Mouse (Mus musculus) liver, embryonic 14.5 days (tissue): ENCODE measurements at regions not wholly inside any gene's neighbourhood (a gene's known extent, or its start where the extent isn't known, plus 50 kb on each side); places are given as distances from the start of the nearest gene placed in this dataset.

Experiments used
- ATAC-seq: fragments of 200-750 bp; cut with Nextera tagmentation; 2 replicates; pipeline ENCODE4 v1.8.0; 2017; ENCODE audit warnings: moderate number of reproducible peaks, mild to moderate bottlenecking, moderate library complexity; ENCODE audit not compliant: insufficient read depth
- DNase-seq, 3 experiments: peaks; one replicate each; pipeline ENCODE4 v3.0.0-alpha.2; 2012 to 2013; ENCODE audit warnings: low read depth in 3 of 3, low spot score in 3 of 3
- H3K27ac ChIP-seq: fragments of 300-500 bp; sonication (generic); 2 replicates; pipeline ENCODE4 v1.5.1; 2014; ENCODE audit warnings: moderate library complexity, mild to moderate bottlenecking, control low read depth, inconsistent platforms
- H3K27me3 ChIP-seq: fragments of 300-500 bp; sonication (generic); 2 replicates; pipeline ENCODE4 v1.6.1; 2014; ENCODE audit warnings: mild to moderate bottlenecking, low read length, moderate library complexity; ENCODE audit not compliant: control insufficient read depth, insufficient read depth
- H3K36me3 ChIP-seq: fragments of 300-500 bp; sonication (generic); replicated peaks from 2 replicates; pipeline ENCODE4 v1.6.1; 2014; ENCODE audit warnings: low read depth; ENCODE audit not compliant: control insufficient read depth, insufficient read depth
- H3K4me1 ChIP-seq, 2 experiments: fragments of 200-500 bp in 1 of 2; fragments of 300-500 bp in 1 of 2; sonication (generic) in 1 of 2; replicated peaks; 2 replicates each; pipeline ENCODE4 v1.6.1; 2012 to 2014; ENCODE audit warnings: antibody characterized with exemption in 1 of 2, inconsistent platforms in 1 of 2, low read length in 1 of 2; ENCODE audit not compliant: control insufficient read depth in 2 of 2, insufficient read depth in 2 of 2
- H3K4me2 ChIP-seq: fragments of 300-500 bp; sonication (generic); 2 replicates; pipeline ENCODE4 v1.6.1; 2014; ENCODE audit warnings: low read depth, mild to moderate bottlenecking, control low read depth, moderate library complexity
- H3K4me3 ChIP-seq, 2 experiments: fragments of 200-500 bp in 1 of 2; fragments of 300-500 bp in 1 of 2; sonication (generic) in 1 of 2; 2 replicates each; pipeline ENCODE4 v1.5.1; 2012 to 2014; ENCODE audit warnings: low read depth in 2 of 2, low read length in 2 of 2, mild to moderate bottlenecking in 2 of 2, control low read depth in 1 of 2, inconsistent platforms in 1 of 2, moderate library complexity in 1 of 2; ENCODE audit not compliant: insufficient read depth in 1 of 2
- H3K9ac ChIP-seq: fragments of 300-500 bp; sonication (generic); replicated peaks from 2 replicates; pipeline ENCODE4 v1.6.1; 2014; ENCODE audit warnings: mild to moderate bottlenecking, control low read depth, moderate library complexity
- H3K9me3 ChIP-seq: fragments of 300-500 bp; sonication (generic); 2 replicates; pipeline ENCODE4 v1.6.1; 2016; ENCODE audit warnings: low read length, mixed read lengths; ENCODE audit not compliant: control insufficient read depth
- CTCF ChIP-seq: IDR thresholded peaks from 2 replicates; pipeline ENCODE4 v1.5.1; 2016; ENCODE audit warnings: antibody characterized with exemption, low read depth, control low read depth
- EP300 ChIP-seq: IDR thresholded peaks from 2 replicates; pipeline ENCODE4 v1.6.1; 2016; ENCODE audit warnings: antibody characterized with exemption, low read depth
- WGBS: fragments of 180-500 bp; shearing (Covaris S2); extraction: QIAGEN DNeasy Blood & Tissue Kit; methylation state at CpG from one replicate; pipeline ENCODE4 v1.1.7; 2014; ENCODE audit not compliant: insufficient replicate concordance; 5-methylcytosine and 5-hydroxymethylcytosine counted together

- no peak overlapping the region for H3K27ac ChIP-seq
- 69% methylated on average over 7 of the region's 7 CpGs for WGBS
- H3K4me1 ChIP-seq, result no peaks in the 10 kb centered on the region
- DNase-seq (no peak), ATAC-seq (no peak)
- no peaks in the 10 kb centered on the region for H3K27me3 ChIP-seq
- H3K4me2 ChIP-seq, result no peak overlapping the region
- H3K36me3 ChIP-seq, result no peaks in the 10 kb centered on the region
- H3K4me3 ChIP-seq, result no peak overlapping the region
- no peak for TF ChIP-seq EP300
- H3K9ac ChIP-seq, result no peak overlapping the region
- no peaks in the 10 kb centered on the region for H3K9me3 ChIP-seq
These were observed 73.0 kb upstream of the Tspan2 start for GRCm38 (mm10) chr3:102661296-102661695.

DNA sequence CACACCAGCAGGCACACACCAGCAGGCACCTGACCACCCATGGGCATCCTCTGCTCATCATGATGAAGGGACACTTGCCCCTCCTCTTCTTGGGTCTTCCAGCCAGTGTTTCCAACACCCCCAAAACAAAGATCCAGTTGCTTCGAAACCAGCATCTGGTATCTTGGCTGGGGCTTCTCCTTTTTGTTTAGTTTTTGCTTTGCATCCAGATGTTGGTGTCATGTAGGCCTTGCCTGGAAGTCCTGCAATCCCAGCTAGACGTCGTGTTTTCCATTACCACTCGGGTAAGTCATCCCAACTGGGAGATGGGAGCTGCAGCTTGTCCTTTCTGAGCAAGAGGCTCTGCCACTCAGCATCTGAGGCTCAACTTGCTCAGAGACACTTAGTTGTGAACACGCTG, 70.6 kb upstream of the Tspan2 start:
- Histone ChIP-seq H3K4me3 (no peak overlapping the region), H3K27me3 (no peaks in the 10 kb centered on the region), H3K4me1 (no peaks in the 10 kb centered on the region), H3K27ac (no peak overlapping the region), H3K36me3 (no peaks in the 10 kb centered on the region), H3K9ac (no peak overlapping the region), H3K9me3 (no peaks in the 10 kb centered on the region), H3K4me2 (no peak overlapping the region)
- DNase-seq (no peak), ATAC-seq (no peak)
- TF ChIP-seq EP300 (no peak), CTCF (no peak)
- 61% methylated on average over 5 of the region's 5 CpGs for WGBS

- TF ChIP-seq EP300, result no peak
- TF ChIP-seq CTCF, result no peak
- WGBS, result 60% methylated on average over 6 of the region's 6 CpGs
- Histone ChIP-seq H3K4me1 (no peaks in the 10 kb centered on the region), H3K4me3 (no peak overlapping the region), H3K27ac (no peak overlapping the region), H3K36me3 (no peaks in the 10 kb centered on the region), H3K9me3 (no peaks in the 10 kb centered on the region), H3K27me3 (no peaks in the 10 kb centered on the region), H3K4me2 (no peak overlapping the region), H3K9ac (no peak overlapping the region)
- DNase-seq, result no peak
- no peak for ATAC-seq
These were observed 69.6 kb upstream of the Tspan2 start for GRCm38 (mm10) chr3:102664665-102665190.

GRCm38 (mm10) chr3:102667796-102668195, 66.5 kb upstream of the Tspan2 start:
- no peak for DNase-seq

GRCm38 (mm10) chr3:102668556-102668955, 65.8 kb upstream of the Tspan2 start:
- Histone ChIP-seq H3K4me3 (no peak overlapping the region), H3K4me2 (no peak overlapping the region), H3K27me3 (no peaks in the 10 kb centered on the region), H3K4me1 (0 out of 4 replicates have a peak, but pooled peaks cover 0 to 1% of the 10 kb centered on the region in 2 experiments), H3K36me3 (no peaks in the 10 kb centered on the region), H3K9me3 (no peaks in the 10 kb centered on the region), H3K27ac (no peak overlapping the region), H3K9ac (no peak overlapping the region)
- ATAC-seq (no peak), DNase-seq (no peak)
- no peak for TF ChIP-seq CTCF
- no peak for TF ChIP-seq EP300
- 66% methylated on average over 3 of the region's 3 CpGs for WGBS

More at GRCm38 (mm10) chr3:102667796-102668195, 66.5 kb upstream of the Tspan2 start:
- Histone ChIP-seq H3K9ac (no peak overlapping the region), H3K4me3 (no peak overlapping the region), H3K4me2 (no peak overlapping the region), H3K4me1 (0 out of 4 replicates have a peak, but pooled peaks cover 0 to 1% of the 10 kb centered on the region in 2 experiments), H3K27me3 (no peaks in the 10 kb centered on the region), H3K27ac (no peak overlapping the region), H3K9me3 (no peaks in the 10 kb centered on the region), H3K36me3 (no peaks in the 10 kb centered on the region)
- no peak for ATAC-seq
- TF ChIP-seq EP300 (no peak), CTCF (no peak)
- WGBS, result 60% methylated on average over 3 of the region's 3 CpGs
